Mouse (Mus musculus) heart, adult 2 months (tissue): ENCODE results near the gene Dap.

Source experiments
- CTCF ChIP-seq: fragments of 200-600 bp; IDR thresholded peaks from 2 replicates; pipeline ENCODE4 v1.8.1; 2022; ENCODE audit warnings: antibody characterized with exemption, mild to moderate bottlenecking, moderate library complexity
- EP300 ChIP-seq: fragments of 200-500 bp; IDR thresholded peaks from 2 replicates; pipeline ENCODE4 v1.6.1; 2011; ENCODE audit warnings: low read depth, low read length, control low read depth; ENCODE audit not compliant: insufficient read depth
- POLR2A ChIP-seq: fragments of 200-500 bp; IDR thresholded peaks from 2 replicates; pipeline ENCODE4 v1.6.1; 2011; ENCODE audit warnings: mild to moderate bottlenecking, low read depth, low read length, control low read depth; ENCODE audit not compliant: insufficient read depth

GRCm38 (mm10) chr15:31225643-31226325, 1.7 kb downstream of the Dap start:
- TF ChIP-seq CTCF (no peak), POLR2A (no peak), EP300 (no peak)
